Mouse (Mus musculus): ENCODE measurements around the gene Kank3. TPM values are rescaled to one million over a fixed set of nuclear protein-coding genes. Genes with fewer than 3 reads are reported as not detected.

Kank3 gene
- polyA plus RNA-seq, 1 experiment from 2014 or later, result 29.0 TPM

DNA sequence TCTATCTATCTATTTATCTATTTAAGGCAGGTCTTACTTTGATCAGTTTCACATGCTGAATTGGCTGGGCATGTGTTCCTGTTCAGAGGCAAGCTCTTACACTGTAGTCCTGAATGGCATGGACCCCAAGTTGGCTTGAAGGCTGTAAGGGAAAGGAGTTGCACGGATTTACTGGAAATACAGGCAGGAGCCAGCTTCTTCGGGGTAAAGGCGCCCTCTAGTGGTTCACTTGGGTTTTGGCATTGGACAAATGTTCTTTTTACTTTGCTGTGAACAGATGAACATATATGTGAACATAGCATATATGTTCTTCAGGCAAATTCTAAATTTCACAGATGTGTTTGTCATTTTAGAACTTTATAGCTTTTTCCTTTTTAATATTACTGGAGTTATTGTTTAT lies 16.5 kb downstream of the Kank3 start:
- Histone ChIP-seq H3K4me2 (no peak overlapping the region), H3K36me3 (ENCODE audit: poor library complexity, severe bottlenecking) (peaks cover 41% of the 10 kb centered on the region), H3K27me3 (no peaks in the 10 kb centered on the region), H3K9me3 (replicated peaks) (no peaks in the 10 kb centered on the region), H3K4me1 (peaks cover 43% of the 10 kb centered on the region), H3K9ac (no peak overlapping the region), H3K27ac (no peak overlapping the region), H3K4me3 (no peak overlapping the region)
- 0% methylated on average over 3 of the region's 3 CpGs for WGBS
- ATAC-seq, result no peak

DNA sequence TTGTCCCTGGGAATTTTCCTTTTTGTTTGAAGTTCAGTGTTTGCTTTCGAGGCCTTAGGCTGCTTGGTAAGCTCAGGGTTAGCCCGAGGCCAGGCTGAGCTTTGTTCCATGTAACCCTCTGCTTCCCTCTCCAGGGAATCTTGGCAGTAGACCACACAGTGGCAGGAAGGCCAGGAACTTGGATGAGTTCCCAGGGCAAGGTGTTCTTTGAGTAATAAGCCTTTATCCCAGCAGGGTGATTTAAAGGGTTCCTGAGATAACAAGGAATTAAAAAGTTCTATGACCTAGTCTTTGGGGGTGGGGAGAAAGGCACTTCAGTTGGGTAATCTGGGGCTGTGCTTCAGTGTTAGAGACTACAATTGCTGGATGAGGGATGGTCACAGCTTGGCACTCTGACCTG lies 18.6 kb downstream of the Kank3 start:
- H3K27ac ChIP-seq, result no peak overlapping the region
- WGBS, result 61% methylated on average over 2 of the region's 2 CpGs

DNA sequence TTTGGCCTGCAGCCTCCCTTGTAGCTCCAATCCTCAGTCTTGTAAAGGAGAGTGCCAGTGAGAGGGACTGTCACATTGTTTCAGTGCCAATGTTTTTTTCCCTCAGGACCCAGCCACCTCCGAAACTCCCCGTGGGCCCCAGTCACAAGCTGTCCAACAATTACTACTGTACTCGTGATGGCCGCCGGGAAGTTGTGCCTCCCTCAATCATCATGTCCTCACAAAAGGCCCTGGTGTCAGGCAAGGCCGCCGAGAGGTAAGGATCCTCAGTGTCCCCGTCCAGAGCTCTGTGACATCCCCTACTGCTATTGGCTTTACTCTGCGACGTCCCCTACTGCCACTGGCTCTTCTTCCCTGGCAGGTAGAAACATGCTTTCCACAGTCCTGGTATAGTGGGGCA lies 19.2 kb downstream of the Kank3 start:
- Histone ChIP-seq H3K36me3 (ENCODE audit: poor library complexity, severe bottlenecking) (peaks cover 53% of the 10 kb centered on the region), H3K4me3 (no peak overlapping the region), H3K4me1 (peaks cover 23% of the 10 kb centered on the region), H3K9me3 (replicated peaks) (no peaks in the 10 kb centered on the region), H3K9ac (no peak overlapping the region; the same call in 1 of the 2 replicates), H3K4me2 (no peak overlapping the region), H3K27me3 (no peaks in the 10 kb centered on the region), H3K27ac (no peak overlapping the region)
- no peak for ATAC-seq
- WGBS, result 93% methylated on average over 10 of the region's 10 CpGs

More for the DNA sequence above, 18.6 kb downstream of the Kank3 start:
- peaks cover 46% of the 10 kb centered on the region for H3K36me3 ChIP-seq (ENCODE audit: poor library complexity, severe bottlenecking)
- H3K27me3 ChIP-seq, result no peaks in the 10 kb centered on the region
- H3K9ac ChIP-seq, result no peak overlapping the region
- no peak overlapping the region for H3K4me2 ChIP-seq
- ATAC-seq, result no peak
- H3K4me1 ChIP-seq, result peaks cover 23% of the 10 kb centered on the region
- H3K4me3 ChIP-seq, result no peak overlapping the region
- no peaks in the 10 kb centered on the region for H3K9me3 ChIP-seq (replicated peaks)

- peak; percentile 97 for ATAC-seq
- Histone ChIP-seq H3K36me3 (ENCODE audit: poor library complexity, severe bottlenecking) (peaks cover 30% of the 10 kb centered on the region), H3K4me1 (peaks cover 18% of the 10 kb centered on the region), H3K4me3 (peak within 1 kb of the TSS; percentile 90), H3K9me3 (replicated peaks) (no peaks in the 10 kb centered on the region), H3K27me3 (no peaks in the 10 kb centered on the region), H3K4me2 (peak within 1 kb of the TSS; percentile 96), H3K9ac (peak within 1 kb of the TSS; percentile 81), H3K27ac (peak within 1 kb of the TSS; percentile 59; the same call in 1 of the 2 replicates)
- WGBS, result under 1% methylated on average over 44 of the region's 45 CpGs
These were observed 32.9 kb downstream of the Kank3 start, which contains the start of gene Cd320 for GRCm38 (mm10) chr17:33842966-33843795. Gene Cd320 (plus strand): TSS chr17:33843091.

DNA sequence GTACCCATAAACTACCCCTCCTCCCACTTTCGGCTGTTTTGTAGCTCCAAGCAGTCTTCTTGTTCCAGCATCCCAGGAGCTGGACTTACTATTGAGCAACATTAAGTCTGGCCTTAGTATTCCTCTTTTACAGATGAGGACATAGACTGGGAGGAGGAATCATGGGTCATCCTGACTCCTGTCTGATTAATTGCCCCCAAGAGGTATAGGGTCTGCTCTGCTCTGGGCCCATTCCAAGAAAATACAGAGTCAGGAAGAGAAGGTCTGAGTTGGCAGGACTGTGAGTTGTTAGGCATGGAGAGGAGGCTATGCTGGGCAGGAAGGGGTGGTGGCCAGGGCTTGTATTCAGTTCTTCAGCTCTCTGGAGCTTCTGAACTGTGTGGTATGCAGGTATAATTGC lies 33.9 kb downstream of the Kank3 start:
- ATAC-seq, result no peak
- peaks cover 30% of the 10 kb centered on the region for H3K36me3 ChIP-seq (ENCODE audit: poor library complexity, severe bottlenecking)
- peak overlapping the region; percentile 81 for H3K9ac ChIP-seq
- peak overlapping the region; percentile 96 for H3K4me2 ChIP-seq
- peak overlapping the region; percentile 90 for H3K4me3 ChIP-seq
- peaks cover 18% of the 10 kb centered on the region for H3K4me1 ChIP-seq
- H3K9me3 ChIP-seq (replicated peaks), result no peaks in the 10 kb centered on the region
- H3K27me3 ChIP-seq, result no peaks in the 10 kb centered on the region
- H3K27ac ChIP-seq, result no peak overlapping the region
- WGBS, result 69% methylated on average over 1 of the region's 1 CpGs

- no peak for ATAC-seq
- peaks cover 36% of the 10 kb centered on the region for H3K36me3 ChIP-seq (ENCODE audit: poor library complexity, severe bottlenecking)
- H3K9ac ChIP-seq, result no peak overlapping the region
- no peak overlapping the region for H3K4me2 ChIP-seq
- no peak overlapping the region for H3K4me3 ChIP-seq
- no peaks in the 10 kb centered on the region for H3K9me3 ChIP-seq (replicated peaks)
- 92% methylated on average over 8 of the region's 8 CpGs for WGBS
- H3K27ac ChIP-seq, result no peak overlapping the region
- no peaks in the 10 kb centered on the region for H3K27me3 ChIP-seq
- peaks cover 18% of the 10 kb centered on the region for H3K4me1 ChIP-seq
These were observed 37.8 kb downstream of the Kank3 start for GRCm38 (mm10) chr17:33848139-33848538.

DNA sequence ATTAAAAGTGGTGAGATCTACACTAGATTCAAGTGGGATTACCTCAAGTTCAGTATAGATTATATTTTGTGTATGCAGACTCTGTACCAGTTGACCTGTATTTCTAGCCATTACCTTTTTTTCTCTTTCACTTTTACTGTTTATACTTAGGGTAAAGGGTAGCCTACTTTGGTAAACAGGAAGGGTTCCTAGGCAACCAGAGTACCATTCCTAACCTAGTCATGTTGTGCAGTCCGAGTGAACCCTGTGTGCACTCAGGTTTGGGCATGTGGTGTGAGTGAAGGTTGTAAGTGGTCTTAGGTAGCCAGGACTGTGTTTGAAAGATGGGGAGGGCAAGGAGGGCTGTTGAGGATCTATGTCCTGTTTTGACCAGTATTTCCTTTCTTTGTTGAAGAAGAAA lies 41.0 kb downstream of the Kank3 start:
- H3K36me3 ChIP-seq (ENCODE audit: poor library complexity, severe bottlenecking), result peaks cover 36% of the 10 kb centered on the region
- no peaks in the 10 kb centered on the region for H3K4me1 ChIP-seq
- H3K27ac ChIP-seq, result no peak overlapping the region
- 87% methylated on average over 1 of the region's 1 CpGs for WGBS
- H3K9me3 ChIP-seq (replicated peaks), result no peaks in the 10 kb centered on the region
- no peak overlapping the region for H3K9ac ChIP-seq
- no peak overlapping the region for H3K4me3 ChIP-seq
- no peak overlapping the region for H3K4me2 ChIP-seq
- H3K27me3 ChIP-seq, result no peaks in the 10 kb centered on the region
- no peak for ATAC-seq

GRCm38 (mm10) chr17:33857816-33858215 lies 47.5 kb downstream of the Kank3 start:
- WGBS, result 62% methylated on average over 4 of the region's 4 CpGs
- no peak overlapping the region for H3K4me2 ChIP-seq
- ATAC-seq, result no peak
- no peaks in the 10 kb centered on the region for H3K4me1 ChIP-seq
- H3K4me3 ChIP-seq, result no peak overlapping the region
- H3K36me3 ChIP-seq (ENCODE audit: poor library complexity, severe bottlenecking), result no peaks in the 10 kb centered on the region
- no peak overlapping the region for H3K27ac ChIP-seq
- H3K27me3 ChIP-seq, result no peaks in the 10 kb centered on the region
- no peaks in the 10 kb centered on the region for H3K9me3 ChIP-seq (replicated peaks)
- H3K9ac ChIP-seq, result no peak overlapping the region

DNA sequence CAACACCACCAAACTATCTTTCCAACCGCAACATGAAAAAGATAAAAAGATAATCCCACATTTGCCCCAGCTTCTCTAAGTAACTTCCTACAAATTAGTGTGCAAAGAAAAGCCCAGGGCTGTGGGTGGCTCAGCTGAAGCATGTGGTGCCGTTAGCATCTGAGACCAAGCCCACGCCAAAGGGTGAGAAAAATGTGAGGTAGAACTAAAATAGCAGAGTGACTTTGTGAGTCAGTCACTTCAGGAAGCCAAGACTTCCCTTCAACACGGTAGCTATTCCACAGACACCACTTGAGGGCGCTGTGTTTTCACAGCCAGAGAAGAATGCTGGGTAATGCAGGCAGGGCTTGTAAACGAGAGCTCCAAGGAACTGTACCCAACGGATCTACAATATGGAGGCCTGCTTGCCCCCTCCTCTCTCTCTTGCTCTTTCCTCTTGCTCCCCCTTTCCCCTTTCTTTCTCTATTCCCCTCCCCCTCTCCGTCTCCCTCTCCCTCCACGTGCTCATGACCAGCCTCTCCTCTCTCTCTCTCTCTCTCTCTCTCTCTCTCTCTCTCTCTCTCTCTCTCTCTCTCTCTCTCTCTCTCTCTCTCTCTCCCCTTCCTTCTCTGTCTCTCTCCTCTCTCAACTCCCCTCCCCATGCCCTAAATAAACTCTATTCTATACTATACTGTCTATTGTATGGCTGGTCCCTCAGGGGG lies 55.2 kb downstream of the Kank3 start:
- 43% methylated on average over 9 of the region's 9 CpGs for WGBS
- Histone ChIP-seq H3K27me3 (no peaks in the 10 kb centered on the region), H3K9me3 (replicated peaks) (no peaks in the 10 kb centered on the region)

More for the DNA sequence above, 55.2 kb downstream of the Kank3 start:
- Histone ChIP-seq H3K27ac (no peak overlapping the region), H3K4me1 (no peaks in the 10 kb centered on the region), H3K36me3 (ENCODE audit: poor library complexity, severe bottlenecking) (no peaks in the 10 kb centered on the region), H3K4me2 (no peak overlapping the region), H3K9ac (no peak overlapping the region), H3K4me3 (no peak overlapping the region)
- ATAC-seq, result no peak

Other genes starting within 250 kb of the Kank3 start
- 56.5 and 62.4 TPM in 2 replicates for gene Zfp414, start 181.4 kb upstream of the Kank3 start, polyA plus RNA-seq (2015; fragmentation: Nextera tagmentation; extraction: Ambion mirVana)
- 0.75 and 1.2 TPM in 2 replicates for gene Pram1, start 172.5 kb upstream of the Kank3 start, polyA plus RNA-seq (2015; fragmentation: Nextera tagmentation; extraction: Ambion mirVana)
- 349 and 356 TPM in 2 replicates for gene Hnrnpm, start 123.7 kb upstream of the Kank3 start, polyA plus RNA-seq (2015; fragmentation: Nextera tagmentation; extraction: Ambion mirVana)
- gene March2, start 91.8 kb upstream of the Kank3 start, polyA plus RNA-seq (2015; fragmentation: Nextera tagmentation; extraction: Ambion mirVana), result 52.2 and 56.5 TPM in 2 replicates
- 433 and 441 TPM in 2 replicates for gene Rab11b, start 50.0 kb upstream of the Kank3 start, polyA plus RNA-seq (2015; fragmentation: Nextera tagmentation; extraction: Ambion mirVana)
- gene Angptl4, start 28.7 kb upstream of the Kank3 start, polyA plus RNA-seq (2015; fragmentation: Nextera tagmentation; extraction: Ambion mirVana), result 8.6 and 10.0 TPM in 2 replicates
- gene Rps28, start 14.0 kb downstream of the Kank3 start, polyA plus RNA-seq (2015; fragmentation: Nextera tagmentation; extraction: Ambion mirVana), result 779 and 868 TPM in 2 replicates
- 473 and 507 TPM in 2 replicates for gene Ndufa7, start 14.1 kb downstream of the Kank3 start, polyA plus RNA-seq (2015; fragmentation: Nextera tagmentation; extraction: Ambion mirVana)
- 60.1 and 66.1 TPM in 2 replicates for gene Cd320, start 32.6 kb downstream of the Kank3 start, polyA plus RNA-seq (2015; fragmentation: Nextera tagmentation; extraction: Ambion mirVana)
- gene Gm7029, start 63.3 kb downstream of the Kank3 start, polyA plus RNA-seq (2015; fragmentation: Nextera tagmentation; extraction: Ambion mirVana), result not detected in 2 replicates
- 6.8 and 7.4 TPM in 2 replicates for gene Kifc1, start 80.1 kb downstream of the Kank3 start, polyA plus RNA-seq (2015; fragmentation: Nextera tagmentation; extraction: Ambion mirVana)
- 0.28 and 0.49 TPM in 2 replicates for gene Platr17, start 94.6 kb downstream of the Kank3 start, polyA plus RNA-seq (2015; fragmentation: Nextera tagmentation; extraction: Ambion mirVana)
- gene Daxx, start 98.9 kb downstream of the Kank3 start, polyA plus RNA-seq (2015; fragmentation: Nextera tagmentation; extraction: Ambion mirVana), result 60.7 and 68.0 TPM in 2 replicates
- gene Tapbp, start 105.4 kb downstream of the Kank3 start, polyA plus RNA-seq (2015; fragmentation: Nextera tagmentation; extraction: Ambion mirVana), result 12.3 and 15.0 TPM in 2 replicates
- 18.1 and 20.6 TPM in 2 replicates for gene Zbtb22, start 105.4 kb downstream of the Kank3 start, polyA plus RNA-seq (2015; fragmentation: Nextera tagmentation; extraction: Ambion mirVana)
- 39.3 and 46.6 TPM in 2 replicates for gene Rgl2, start 119.0 kb downstream of the Kank3 start, polyA plus RNA-seq (2015; fragmentation: Nextera tagmentation; extraction: Ambion mirVana)
- gene Pfdn6, start 129.8 kb downstream of the Kank3 start, polyA plus RNA-seq (2015; fragmentation: Nextera tagmentation; extraction: Ambion mirVana), result 204 and 214 TPM in 2 replicates
- 28.4 and 29.4 TPM in 2 replicates for gene Wdr46, start 130.1 kb downstream of the Kank3 start, polyA plus RNA-seq (2015; fragmentation: Nextera tagmentation; extraction: Ambion mirVana)
- 7.3 and 9.4 TPM in 2 replicates for gene B3galt4, start 141.0 kb downstream of the Kank3 start, polyA plus RNA-seq (2015; fragmentation: Nextera tagmentation; extraction: Ambion mirVana)
- gene Vps52, start 145.3 kb downstream of the Kank3 start, polyA plus RNA-seq (2015; fragmentation: Nextera tagmentation; extraction: Ambion mirVana), result 58.6 and 61.4 TPM in 2 replicates
- gene Rps18, start 145.5 kb downstream of the Kank3 start, polyA plus RNA-seq (2015; fragmentation: Nextera tagmentation; extraction: Ambion mirVana), result 1,165 and 1,184 TPM in 2 replicates
- 12.9 and 24.0 TPM in 2 replicates for gene H2-K1, start 189.8 kb downstream of the Kank3 start, polyA plus RNA-seq (2015; fragmentation: Nextera tagmentation; extraction: Ambion mirVana)
- 12.4 and 15.3 TPM in 2 replicates for gene Ring1, start 214.2 kb downstream of the Kank3 start, polyA plus RNA-seq (2015; fragmentation: Nextera tagmentation; extraction: Ambion mirVana)
- 76.0 and 88.0 TPM in 2 replicates for gene H2-Ke6, start 217.5 kb downstream of the Kank3 start, polyA plus RNA-seq (2015; fragmentation: Nextera tagmentation; extraction: Ambion mirVana)
- 139 and 159 TPM in 2 replicates for gene Slc39a7, start 221.2 kb downstream of the Kank3 start, polyA plus RNA-seq (2015; fragmentation: Nextera tagmentation; extraction: Ambion mirVana)
- 52.6 and 57.1 TPM in 2 replicates for gene Rxrb, start 221.3 kb downstream of the Kank3 start, polyA plus RNA-seq (2015; fragmentation: Nextera tagmentation; extraction: Ambion mirVana)
- gene Col11a2, start 228.9 kb downstream of the Kank3 start, polyA plus RNA-seq (2015; fragmentation: Nextera tagmentation; extraction: Ambion mirVana), result 0.80 and 1.3 TPM in 2 replicates